Mouse (Mus musculus): ENCODE measurements around the gene Eif3i.

The Eif3i gene

DNA sequence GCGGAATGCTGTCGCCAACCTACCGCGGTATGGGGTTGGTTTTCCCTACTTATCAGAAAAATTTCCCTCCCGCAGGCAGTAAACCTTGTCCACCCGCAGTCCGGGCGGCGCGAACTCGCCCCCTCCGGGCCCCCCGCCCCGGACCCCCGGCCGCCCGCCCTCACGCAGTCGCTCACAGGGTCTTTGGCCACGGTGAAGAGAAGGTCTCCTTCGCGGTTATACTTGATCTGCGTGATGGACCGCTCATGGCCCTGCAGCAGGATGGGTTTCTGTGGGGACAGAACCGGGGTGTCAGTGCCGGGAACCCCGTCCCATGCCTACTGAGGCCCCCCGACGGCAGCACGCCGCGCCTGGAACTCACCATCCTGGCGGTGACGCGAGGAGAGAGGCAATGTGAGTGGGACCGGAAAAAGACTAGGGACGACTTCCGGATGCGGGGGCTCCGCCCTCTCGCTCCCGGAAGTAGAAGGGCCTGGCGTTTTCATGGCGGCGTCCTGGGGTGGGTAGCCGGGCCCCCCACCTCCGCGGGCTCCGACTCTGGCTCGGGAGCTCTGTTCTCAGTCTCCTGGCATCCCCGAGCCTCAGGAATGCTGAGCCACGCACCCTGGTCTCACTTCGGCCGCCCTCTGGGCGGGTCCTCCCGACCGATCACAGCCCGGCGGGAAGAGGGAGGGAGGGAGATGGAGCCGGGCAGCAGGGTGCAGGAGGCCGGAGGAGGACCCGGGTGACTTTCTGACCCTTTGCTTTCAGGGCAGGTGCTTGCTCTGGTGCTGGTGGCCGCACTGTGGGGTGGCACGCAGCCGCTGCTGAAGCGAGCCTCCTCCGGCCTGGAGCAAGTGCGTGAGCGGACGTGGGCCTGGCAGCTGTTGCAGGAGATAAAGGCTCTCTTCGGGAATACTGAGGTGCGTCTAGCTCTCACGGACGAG is at the start of gene Eif3i, which contains the start of gene Tmem234:
TSS of gene Eif3i (minus strand) at position 416 of the 926 bp plus-strand sequence.
TSS of gene Tmem234 (plus strand) at position 436 of the 926 bp plus-strand sequence.
- peak; percentile 79 for DNase-seq

DNA sequence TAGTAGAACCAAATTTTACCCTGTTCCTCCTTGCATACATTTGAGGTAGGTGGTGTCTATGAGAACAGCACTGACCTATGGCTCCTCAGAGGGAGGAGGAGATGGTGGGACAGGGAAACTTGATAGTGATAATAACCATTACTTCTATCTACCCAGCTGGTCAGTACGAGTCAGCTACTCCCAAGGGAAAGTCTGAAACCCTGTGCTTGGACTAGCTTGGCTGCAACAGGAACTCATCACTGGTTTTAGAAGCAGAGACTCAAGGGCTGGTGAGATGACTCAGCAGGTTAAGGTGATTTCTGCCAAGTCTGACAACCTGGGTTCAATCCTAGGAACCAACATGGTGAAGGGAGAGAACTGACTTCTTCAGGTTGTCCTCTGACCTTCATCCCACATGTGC is 48.2 kb upstream of the Eif3i start:
- DNase-seq, result no peak

DNA sequence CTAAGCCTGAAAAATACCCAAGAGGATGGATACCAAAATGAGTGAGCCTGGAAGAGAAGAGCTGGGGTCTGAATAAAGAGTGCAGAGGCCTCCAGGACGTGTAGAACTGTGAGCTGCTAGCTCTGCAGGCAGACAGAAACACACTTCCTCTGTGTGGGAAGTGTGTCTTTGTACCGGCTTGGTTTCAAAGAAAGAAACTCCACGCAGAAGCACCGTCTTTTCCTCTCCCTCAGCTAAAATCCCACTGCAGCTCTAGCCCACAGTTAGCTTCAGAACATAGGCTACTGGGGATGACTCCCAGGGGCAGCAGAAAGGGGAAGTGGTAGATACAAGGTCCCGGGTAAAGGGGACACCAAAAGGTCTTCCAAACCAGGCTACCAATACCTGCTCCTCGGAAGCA is 44.8 kb upstream of the Eif3i start:
- no peak for DNase-seq

DNA sequence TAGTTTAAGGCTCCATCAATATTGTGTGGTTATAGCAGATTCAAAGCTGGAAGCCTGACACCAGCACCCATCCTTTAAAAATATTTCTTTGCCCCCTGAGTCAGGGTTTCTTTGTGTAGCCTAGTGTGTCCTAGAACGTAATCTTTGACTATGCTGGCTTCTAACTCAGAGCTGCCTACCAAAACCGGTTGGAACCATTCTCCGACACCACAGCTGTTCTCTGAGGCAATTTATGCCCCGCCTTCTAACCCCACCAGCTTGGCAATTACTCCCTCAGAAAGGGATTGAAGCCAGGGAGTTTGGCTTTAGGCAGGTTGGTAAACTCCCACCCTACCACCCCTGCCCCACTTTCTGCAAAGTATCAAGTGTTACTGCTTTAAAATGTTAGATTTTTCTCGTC is 41.3 kb upstream of the Eif3i start:
- no peak for DNase-seq

DNA sequence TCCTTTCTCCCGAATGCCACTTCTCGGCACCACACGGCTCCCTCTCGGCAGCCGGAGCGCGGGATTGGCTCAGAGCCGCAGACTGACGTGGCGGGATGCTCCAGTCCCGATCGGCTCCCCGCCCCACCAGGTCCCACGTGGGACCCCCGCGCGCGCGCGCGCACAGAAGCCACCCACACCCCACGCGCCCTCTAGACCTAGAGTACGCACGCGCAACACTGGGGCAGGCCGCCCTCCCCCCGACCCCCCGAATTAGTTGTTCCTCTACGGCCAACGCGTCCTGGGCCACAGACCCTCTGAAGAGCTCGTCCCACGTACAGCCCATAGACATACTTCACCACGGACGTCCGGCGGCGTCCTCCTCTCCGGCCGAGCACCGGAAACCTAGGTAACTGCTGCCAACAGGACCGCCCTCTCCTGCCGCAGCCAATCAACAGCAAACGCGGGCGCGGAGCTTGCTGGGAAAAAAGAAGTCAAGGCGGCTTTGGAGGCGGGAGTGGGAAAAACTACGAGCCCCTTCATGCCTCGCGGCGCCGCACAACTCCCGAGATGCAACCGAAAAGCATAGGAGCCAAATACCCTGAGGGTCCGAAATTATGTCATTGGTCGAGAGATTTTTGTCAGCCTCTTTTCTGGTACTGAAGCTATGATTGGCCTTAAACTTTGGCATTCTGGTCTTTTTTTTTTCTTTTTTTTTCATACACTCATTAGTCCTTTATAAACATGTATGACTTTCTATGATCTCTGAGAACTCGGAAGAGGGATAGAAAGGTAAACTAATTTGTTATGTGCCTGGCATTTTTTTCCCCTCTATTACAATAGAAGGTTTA is 40.4 kb upstream of the Eif3i start, which contains the start of gene Txlna:
TSS of gene Txlna (minus strand) at position 428 of the 830 bp plus-strand sequence.
- DNase-seq, result peak; percentile 99

DNA sequence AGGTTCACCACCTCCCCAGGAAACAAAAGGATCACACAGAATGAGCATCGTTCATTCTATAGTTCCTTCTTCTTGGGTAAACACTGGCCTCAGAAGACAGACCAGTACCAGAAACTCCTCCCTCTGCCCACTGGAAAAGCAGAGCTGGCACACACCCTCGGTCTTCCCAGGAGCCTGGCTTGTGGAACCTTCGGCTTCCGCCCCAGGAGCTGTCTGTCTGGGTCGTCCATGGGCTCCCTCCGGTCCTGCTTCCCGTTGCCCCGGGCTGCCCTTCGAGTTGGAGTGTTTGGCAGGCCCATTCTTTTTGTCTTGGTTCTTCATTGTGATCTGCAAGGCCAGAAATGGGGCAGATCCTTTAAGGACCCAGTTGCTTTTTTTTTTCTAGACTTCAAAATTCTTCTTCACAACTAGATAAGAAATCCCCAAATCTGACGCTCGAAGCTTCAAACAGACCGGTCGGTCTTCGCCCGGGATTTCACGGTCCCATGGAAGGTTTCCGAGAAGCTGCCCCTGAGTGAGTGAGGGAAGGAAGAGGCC is 39.7 kb upstream of the Eif3i start:
- no peak for DNase-seq

DNA sequence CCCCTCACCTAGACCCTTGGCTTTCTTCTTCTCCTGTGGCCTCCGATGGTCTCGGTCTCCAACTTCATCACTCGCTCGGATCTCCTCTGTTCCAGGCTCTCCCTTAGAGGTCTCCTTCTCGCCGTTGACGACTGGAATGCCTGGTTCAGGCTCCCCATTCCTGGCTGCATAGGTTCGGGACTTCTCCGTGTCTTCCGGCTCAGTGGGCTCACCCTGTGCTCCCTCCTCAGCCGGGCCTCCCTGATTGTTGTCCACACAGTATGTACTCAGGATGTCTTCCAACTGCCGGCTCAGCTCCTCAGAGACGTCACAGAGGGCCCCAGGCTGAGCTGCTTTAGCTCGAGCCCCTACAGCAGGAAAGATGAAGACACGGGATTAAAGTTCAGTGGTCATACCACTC is 38.8 kb upstream of the Eif3i start:
- DNase-seq, result no peak

DNA sequence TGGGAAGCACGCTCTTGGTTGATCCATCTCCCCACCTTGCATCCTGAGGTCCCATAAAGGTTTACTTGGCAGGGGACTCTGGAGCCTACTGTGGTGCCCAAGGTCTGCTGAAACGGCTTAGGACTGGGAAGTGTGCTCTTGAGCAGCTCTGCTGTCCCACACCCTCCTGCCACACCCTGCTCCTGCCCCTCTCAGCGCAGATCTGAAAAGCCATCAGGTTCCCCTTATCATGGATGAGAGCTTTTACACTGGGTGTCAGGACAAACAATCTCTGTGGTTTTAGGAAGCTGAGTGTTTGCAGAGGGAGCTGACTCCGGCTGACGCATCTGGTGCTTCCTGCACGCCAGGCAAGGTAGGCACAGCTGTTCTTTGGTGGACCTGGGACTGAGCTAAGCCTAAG is 33.4 kb upstream of the Eif3i start:
- DNase-seq, result no peak

DNA sequence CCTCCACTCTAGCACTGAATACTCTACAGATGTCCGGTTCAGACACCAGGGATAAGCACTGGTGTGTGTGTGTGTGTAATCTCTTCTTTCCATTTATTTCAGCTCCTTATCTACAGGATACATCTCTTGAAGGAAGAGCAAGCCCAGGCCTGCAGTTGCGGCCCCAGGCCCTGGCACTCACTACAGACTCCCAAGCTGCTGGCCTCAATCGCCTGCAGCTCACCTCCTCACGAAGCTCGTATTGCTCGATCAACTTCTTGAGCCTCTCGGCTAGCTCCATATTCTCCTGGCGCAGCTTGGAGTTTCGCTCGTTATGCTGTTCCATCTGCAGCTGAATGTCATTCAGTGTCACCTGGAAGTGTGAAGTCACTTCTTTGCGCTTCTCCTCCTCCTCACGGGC is 31.4 kb upstream of the Eif3i start:
- no peak for DNase-seq

DNA sequence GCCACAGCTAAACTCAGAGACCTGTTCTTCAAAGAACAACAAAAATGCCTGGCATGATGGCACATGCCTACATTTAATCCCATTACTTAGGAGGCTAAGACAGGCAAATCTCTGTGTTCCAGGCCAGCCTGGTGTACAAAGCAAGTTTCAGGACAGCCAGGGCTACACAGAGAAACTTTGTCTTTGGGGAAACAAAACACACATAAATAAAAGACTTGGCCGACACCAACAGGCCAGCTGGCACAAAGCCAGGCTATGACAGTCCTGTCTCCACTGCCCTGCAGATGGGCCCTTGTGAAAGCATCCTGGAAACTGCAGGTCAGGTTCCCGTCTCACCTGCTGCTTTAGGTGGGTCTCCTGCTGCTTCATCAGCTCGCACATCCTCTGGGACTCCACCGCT is 30.5 kb upstream of the Eif3i start:
- DNase-seq, result no peak

DNA sequence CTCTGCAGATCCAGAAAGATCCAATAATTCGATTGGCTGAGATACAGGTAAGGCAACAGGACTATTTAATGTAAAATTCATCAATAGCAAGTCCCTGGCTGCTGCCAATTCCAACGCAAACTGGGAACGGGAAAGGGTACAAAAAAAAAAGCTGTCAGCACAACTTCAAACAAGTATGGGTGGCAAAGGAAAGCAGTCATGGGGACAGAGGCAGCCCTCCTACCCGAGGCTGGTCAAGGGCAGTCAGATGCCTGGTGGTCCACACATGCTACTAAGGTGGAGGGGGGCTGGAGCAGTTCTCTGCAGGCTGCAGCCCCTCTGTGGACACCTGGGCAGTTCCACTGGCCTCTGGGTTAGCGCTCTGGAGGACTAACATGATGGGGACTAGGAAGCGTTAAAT is 25.6 kb upstream of the Eif3i start:
- DNase-seq, result no peak

DNA sequence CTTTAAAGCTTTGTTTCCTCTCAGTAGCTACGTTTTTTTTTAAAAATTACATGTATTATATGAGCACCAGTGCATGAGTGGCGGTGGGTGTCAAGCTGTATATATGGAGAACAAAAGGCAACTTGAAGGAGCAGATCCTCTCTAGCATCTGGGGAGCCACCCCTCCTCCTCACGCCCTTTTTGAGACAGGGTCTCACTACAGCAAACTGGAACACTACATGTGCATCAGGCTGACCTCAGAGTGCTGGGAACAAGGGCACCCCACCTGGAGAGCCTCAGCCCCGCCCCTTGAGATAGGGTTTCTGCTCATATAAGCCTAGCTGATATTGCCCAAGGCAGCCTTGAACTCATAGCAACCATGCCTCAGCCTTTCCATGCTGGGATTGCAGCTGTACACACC is 25.0 kb upstream of the Eif3i start:
- DNase-seq, result no peak

DNA sequence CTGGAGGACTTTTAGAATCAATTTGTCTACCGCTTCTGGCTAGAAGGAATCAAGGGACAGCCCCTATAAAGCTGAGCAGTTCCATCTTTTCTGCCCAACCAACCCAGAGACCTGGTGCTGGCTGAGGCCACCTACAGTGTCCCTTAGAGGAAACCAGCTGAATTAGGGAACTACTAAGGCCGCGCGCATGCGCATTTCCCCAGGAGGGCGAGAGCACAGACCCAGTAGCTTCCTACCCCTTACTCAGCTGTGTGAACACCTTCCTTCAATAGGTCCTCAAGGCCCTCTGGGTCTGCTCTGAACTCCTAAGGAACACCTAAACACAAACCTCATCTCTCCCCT is 24.6 kb upstream of the Eif3i start:
- peak; percentile 59 for DNase-seq

DNA sequence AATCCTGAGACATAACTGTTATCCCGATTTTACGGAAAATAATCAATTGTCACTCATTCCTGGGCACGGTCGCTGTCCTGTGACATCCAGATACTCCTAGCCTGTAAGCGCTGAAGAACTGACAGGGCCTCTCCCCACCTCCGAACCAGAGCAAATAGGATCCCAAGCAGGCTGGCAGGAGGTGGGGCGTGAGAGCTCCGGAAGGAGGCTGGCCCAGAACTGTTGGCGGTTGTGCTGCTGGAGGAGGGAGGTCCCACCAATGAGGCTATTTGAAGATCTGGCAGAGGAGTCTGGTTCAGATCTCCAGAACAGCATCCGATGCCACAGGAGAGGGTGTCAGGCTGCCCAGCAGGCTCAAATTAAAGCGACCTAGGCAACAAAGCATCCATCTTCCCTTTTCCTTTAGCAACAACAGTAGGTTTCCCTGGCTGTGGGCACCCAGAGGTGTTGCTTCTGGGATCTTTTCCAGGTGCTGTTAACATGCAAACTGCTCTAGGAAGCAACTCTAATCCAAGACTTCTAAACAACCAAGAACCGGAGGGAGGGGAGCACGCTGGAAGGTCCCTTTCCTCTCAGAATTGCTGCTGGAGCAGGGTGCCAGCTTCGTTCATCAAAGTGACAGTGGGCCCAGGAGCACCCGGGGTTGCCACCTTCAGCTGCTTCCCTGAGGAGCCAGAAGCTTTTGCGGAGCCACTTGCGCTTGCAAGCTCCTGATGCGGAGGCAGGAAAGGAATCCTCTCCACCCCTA is 24.0 kb upstream of the Eif3i start:
- DNase-seq, result peak; percentile 74

DNA sequence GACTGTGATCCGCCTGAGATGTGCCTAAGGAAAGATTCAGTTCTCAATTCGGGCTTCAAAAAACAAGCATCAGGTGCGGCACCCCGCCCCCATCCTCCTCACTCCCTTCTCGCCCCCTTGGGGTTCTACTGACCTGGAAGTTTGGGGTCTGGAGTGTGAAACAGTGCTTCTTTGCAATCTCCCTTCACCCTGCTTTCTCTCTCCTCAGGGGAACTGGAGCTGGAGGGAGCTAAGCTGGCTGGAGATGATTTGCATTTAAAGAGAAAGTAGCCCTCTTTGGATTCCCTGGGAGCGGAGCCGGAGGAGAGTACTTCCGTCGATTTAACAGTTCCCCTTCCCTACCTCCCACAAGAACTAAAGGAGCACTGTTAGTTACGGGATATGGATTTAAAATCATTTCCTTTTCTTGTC is 23.2 kb upstream of the Eif3i start, which contains the start of gene Ccdc28b:
TSS of gene Ccdc28b (minus strand) at position 267 of the 411 bp plus-strand sequence.
- DNase-seq, result peak; percentile 57

DNA sequence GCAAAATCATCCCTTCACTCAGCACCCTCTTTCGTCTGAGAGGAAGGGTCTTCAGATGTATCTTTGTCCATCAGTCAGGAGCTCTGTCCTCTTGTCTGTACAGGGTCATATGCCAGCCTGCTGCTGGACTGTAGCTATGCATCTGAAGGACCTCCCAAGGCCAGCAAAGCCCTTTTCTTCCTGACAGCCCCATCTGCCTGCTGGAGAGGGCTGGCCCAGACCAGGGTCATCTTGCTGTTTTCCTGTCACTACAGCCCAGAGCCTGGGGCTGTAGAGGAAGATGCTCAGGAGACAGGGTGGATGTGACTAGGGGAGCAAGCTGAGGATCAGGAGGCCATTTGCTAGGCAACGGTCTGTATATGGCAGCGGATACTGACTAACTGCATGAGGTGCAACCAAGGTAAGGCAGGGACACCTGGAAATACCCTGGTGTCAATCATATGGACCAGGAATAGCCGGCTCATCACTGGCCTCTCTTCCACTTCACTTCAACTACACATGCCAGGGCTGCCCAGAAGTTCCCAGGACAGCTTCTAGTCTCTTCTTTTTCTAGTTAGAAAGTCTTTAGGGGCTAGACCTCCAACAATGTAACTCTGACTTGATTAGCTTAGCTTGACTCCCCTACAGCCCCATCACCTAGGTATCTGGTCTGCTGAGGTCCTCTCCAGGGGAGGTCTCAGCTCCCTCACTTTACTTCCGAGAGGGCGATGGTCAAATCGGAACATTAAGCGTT is 22.5 kb upstream of the Eif3i start:
- DNase-seq, result no peak

DNA sequence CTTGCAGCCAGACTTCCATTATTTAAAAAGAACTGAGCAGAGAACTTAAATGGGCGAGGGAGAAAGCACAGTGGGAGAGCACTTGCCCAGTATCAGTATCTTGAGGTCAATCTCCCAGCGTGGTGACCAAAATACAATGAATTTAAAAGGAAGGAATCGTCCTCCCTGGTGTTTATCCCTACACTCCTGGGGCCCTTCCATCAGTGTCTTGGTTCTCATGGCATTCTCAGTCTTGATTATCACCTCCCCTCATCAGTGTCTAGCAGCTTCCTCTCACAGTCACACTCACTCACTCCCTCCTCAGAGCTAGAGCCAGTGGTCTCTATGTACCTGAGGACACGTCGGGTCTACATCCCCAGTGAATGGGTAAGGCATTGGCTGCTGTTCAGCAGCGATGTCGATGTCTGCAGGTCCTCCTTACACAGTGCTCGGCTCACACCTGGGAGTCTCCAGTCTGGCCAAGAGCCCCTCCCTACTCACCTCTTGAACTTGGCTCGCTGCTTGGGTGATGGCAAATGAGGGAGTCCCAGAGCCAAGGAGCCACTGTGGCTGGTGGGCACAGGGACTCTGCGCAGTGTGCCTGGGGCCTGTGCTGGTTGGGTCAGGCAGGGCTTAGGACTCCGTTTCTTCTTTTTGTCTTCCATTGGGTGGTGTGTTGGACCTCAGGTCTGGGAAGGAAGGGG is 21.8 kb upstream of the Eif3i start:
- no peak for DNase-seq

DNA sequence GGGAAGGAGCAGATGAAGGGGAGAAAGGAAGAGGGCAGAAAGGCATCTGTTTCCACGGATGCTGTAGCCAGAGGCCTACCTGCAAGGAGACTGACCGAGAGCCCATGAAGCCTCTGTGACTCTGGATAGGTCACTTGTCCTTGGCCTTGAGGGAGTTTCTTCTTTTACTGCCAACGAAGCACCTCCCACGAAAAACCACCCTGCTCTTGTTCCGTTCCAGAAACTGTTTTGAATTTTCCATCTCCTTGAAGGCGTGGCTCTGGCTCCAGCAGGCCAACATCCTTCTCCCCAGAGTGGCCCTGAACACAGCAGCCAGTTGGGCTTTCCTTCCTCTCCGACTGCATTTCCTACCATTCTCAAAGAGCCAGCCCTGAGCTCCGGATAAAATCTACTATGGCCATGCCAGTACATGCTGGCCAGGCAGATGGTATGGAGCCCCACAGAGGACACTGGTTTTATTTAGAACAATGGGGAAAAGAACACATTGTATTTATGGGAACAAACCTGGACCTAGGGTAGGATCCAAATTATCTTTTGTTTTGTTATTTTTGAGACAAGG is 20.9 kb upstream of the Eif3i start:
- DNase-seq, result no peak

DNA sequence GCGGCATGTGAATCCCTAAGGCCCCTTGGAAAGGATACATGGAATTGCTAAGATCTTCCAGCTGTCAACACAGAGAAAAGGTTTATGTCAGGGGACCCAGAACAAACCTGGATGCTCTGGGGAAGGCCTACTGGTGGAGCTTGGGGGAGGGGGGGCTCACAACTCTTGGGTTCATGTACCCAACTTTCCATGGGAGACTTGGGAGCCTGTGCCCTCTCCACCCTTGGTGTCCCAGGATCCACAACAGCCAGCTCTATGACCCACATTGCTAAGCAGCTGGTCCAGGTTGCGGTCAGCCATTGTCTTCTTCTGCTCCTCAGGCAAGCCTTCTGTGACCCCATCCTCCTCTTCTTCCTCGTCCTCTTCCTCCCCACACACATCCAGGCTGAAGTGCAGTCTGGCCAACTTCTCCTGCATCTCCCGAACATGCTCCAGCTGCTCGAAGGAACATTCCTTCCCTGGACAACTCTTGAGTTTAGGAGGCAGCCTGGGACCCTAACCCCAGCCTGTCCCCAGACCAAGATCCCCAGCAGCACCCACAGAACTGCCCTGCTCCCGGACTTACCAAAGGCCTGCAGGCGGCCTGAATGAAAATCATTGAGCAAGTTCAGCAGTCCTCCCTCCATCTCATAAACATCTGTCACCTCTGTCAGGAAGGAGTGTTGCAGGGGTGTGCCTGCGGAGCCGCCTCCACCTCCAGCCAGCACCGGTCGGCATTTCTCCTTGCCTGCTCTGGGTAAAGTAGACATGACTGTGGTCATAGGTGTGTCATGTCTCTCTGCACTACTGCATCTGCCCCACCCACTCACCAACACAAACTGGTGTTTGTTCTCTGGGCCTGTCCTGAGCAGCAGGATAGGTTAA is 20.2 kb upstream of the Eif3i start:
- no peak for DNase-seq
